In the genomic region with DNA sequence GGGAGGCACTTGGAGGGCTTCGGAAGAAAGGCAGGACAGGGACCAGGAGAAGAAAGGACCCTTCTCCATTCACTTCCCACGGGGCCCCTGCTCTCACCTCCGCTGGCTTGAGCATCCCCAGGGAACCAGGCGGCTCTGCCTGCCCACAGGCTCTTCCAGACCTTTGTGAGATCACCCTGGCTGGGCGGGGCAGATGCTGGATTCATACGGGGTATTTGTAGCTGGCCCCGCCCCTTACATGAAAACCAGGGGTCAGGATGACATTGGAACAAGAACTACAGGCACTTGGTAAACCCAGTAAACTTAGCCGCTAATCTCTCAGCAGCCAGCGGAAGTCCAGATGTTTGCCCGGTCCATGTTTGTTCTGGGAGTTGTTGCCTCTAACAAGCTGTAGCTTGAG, we compare ENCODE assay signal across 22 mouse cellular contexts. TPM values are rescaled to one million over a fixed set of nuclear protein-coding genes. Genes with fewer than 3 reads are reported as not detected.
DNase-seq lines count a peak whose midpoint lies in the region; ATAC-seq and TF ChIP-seq lines count a peak whose summit lies in the region.
"Had no signal": no experiment of that assay in that cellular context is flagged by ENCODE, and none has a peak within 500 bp of the region (broad histone marks: within the 10 kb centered on the region; RNA-seq: fewer than 3 reads in every experiment).

A gene (minus strand): TSS at position 178 of the 400 bp plus-strand sequence.

- peaks cover 24% of the 10 kb centered on the region for H3K36me3 ChIP-seq in heart, postnatal 0 days (replicated peaks; ENCODE audit: control insufficient read depth, insufficient read depth, low read length)
- H3K36me3 ChIP-seq in heart, adult 2 months (ENCODE audit: control insufficient read depth, insufficient read depth, low read length) = no peaks in the 10 kb centered on the region
- peaks cover 9% of the 10 kb centered on the region for H3K36me3 ChIP-seq in midbrain, embryonic 16.5 days (ENCODE audit: control insufficient read depth, insufficient read depth, low read length)
- H3K36me3 ChIP-seq: stomach, embryonic 15.5 days had no signal

- H3K9ac ChIP-seq in heart, postnatal 0 days (replicated peaks; ENCODE audit: low read depth, low read length) = no peak within 1 kb of the TSS
- no peak within 1 kb of the TSS for H3K9ac ChIP-seq in heart, adult 2 months (ENCODE audit: low read depth, low read length)
- H3K9ac ChIP-seq in midbrain, embryonic 16.5 days (ENCODE audit: low read depth, low read length) = no peak within 1 kb of the TSS
- H3K9ac ChIP-seq: hindbrain, embryonic 15.5 days; limb, embryonic 12.5 days; midbrain, embryonic 12.5 days; stomach, embryonic 15.5 days had no signal

- no peak for TF ChIP-seq CTCF in heart, postnatal 0 days (IDR thresholded peaks at IDR 0.05; ENCODE audit: low read depth)
- no peak for TF ChIP-seq CTCF in heart, adult 2 months (IDR thresholded peaks at IDR 0.05)

- no peaks in the 10 kb centered on the region for H3K27me3 ChIP-seq in heart, postnatal 0 days (ENCODE audit: control insufficient read depth, insufficient read depth, low read length)
- H3K27me3 ChIP-seq in heart, adult 2 months (ENCODE audit: control insufficient read depth, insufficient read depth, low read length) = no peaks in the 10 kb centered on the region
- no peaks in the 10 kb centered on the region for H3K27me3 ChIP-seq in midbrain, embryonic 16.5 days (ENCODE audit: control insufficient read depth, insufficient read depth, low read depth, low read length)
- H3K27me3 ChIP-seq: hindbrain, embryonic 15.5 days; limb, embryonic 12.5 days; midbrain, embryonic 12.5 days; stomach, embryonic 15.5 days had no signal

- H3K9me3 ChIP-seq in heart, postnatal 0 days (replicated peaks; ENCODE audit: control insufficient read depth, low read length) = no peaks in the 10 kb centered on the region
- H3K9me3 ChIP-seq in midbrain, embryonic 16.5 days (replicated peaks; ENCODE audit: control insufficient read depth, low read length, poor library complexity, severe bottlenecking) = no peaks in the 10 kb centered on the region
- H3K9me3 ChIP-seq: hindbrain, embryonic 15.5 days; limb, embryonic 12.5 days; midbrain, embryonic 12.5 days; stomach, embryonic 15.5 days had no signal

- ATAC-seq in heart, postnatal 0 days (ENCODE audit: insufficient read depth, low read depth) = peak; percentile 20; the same call in 1 of the 2 replicates
- ATAC-seq in midbrain, embryonic 16.5 days = no peak
- ATAC-seq: activated CD4-positive, CD25-positive, alpha-beta regulatory T cell, adult 4 months had no signal

- no peak within 1 kb of the TSS for H3K27ac ChIP-seq in heart, postnatal 0 days (ENCODE audit: low read depth)
- no peak within 1 kb of the TSS for H3K27ac ChIP-seq in heart, adult 2 months
- peak within 1 kb of the TSS; percentile 58 for H3K27ac ChIP-seq in midbrain, embryonic 16.5 days (ENCODE audit: low read length)
- H3K27ac ChIP-seq: hindbrain, embryonic 15.5 days; limb, embryonic 12.5 days; midbrain, embryonic 12.5 days; stomach, embryonic 15.5 days had no signal

- no peak within 1 kb of the TSS for H3K4me3 ChIP-seq in heart, postnatal 0 days (ENCODE audit: low read depth, low read length)
- no peak within 1 kb of the TSS for H3K4me3 ChIP-seq in heart, adult 2 months
- H3K4me3 ChIP-seq in midbrain, embryonic 16.5 days (ENCODE audit: low read depth, low read length) = no peak within 1 kb of the TSS
- H3K4me3 ChIP-seq: hindbrain, embryonic 15.5 days; limb, embryonic 12.5 days; midbrain, embryonic 12.5 days; stomach, embryonic 15.5 days had no signal

- H3K4me1 ChIP-seq in heart, postnatal 0 days (ENCODE audit: control insufficient read depth, insufficient read depth) = no peaks in the 10 kb centered on the region
- no peaks in the 10 kb centered on the region for H3K4me1 ChIP-seq in heart, adult 2 months (ENCODE audit: control insufficient read depth, insufficient read depth, low read length)
- H3K4me1 ChIP-seq in midbrain, embryonic 16.5 days (ENCODE audit: control insufficient read depth, insufficient read depth, low read length) = peaks cover 3% of the 10 kb centered on the region
- H3K4me1 ChIP-seq: hindbrain, embryonic 15.5 days had no signal

- DNase-seq in heart, postnatal 0 days (ENCODE audit: low spot score) = peak; percentile 6
- no peak for DNase-seq in heart, adult 2 months
- DNase-seq in ovary, postnatal 36 days (ENCODE audit: low spot score) = peak; percentile 25
- DNase-seq in ovary, postnatal 10 days (ENCODE audit: low spot score) = no peak
- DNase-seq in R1 (ENCODE audit: low read depth, low spot score) = peak; percentile 74
- no peak for DNase-seq in spleen, postnatal 14 days (ENCODE audit: low spot score in 2 of 2)
- no peak for DNase-seq in frontal cortex, adult 2 months (ENCODE audit: extremely low spot score in 1 of 2, low spot score in 1 of 2)
- DNase-seq: adrenal gland, postnatal 25 days; cerebellum, adult 9-10 months; heart, adult 11 months; kidney, adult 2 months; kidney, postnatal 36 days; layer of hippocampus, postnatal 36 days had no signal

- no peaks in the 10 kb centered on the region for H3K79me2 ChIP-seq in heart, adult 2 months (replicated peaks; ENCODE audit: control insufficient read depth, insufficient read depth, low read length)

- WGBS in heart, postnatal 0 days = 45% methylated on average over 10 of the region's 10 CpGs
- 41% methylated on average over 10 of the region's 10 CpGs for WGBS in heart, adult 2 months
- WGBS in midbrain, embryonic 16.5 days = 54% methylated on average over 10 of the region's 10 CpGs

- no peak for TF ChIP-seq POLR2A in heart, adult 2 months (IDR thresholded peaks at IDR 0.05; ENCODE audit: insufficient read depth, low read depth, low read length)

- no peak for TF ChIP-seq EP300 in heart, postnatal 0 days (IDR thresholded peaks at IDR 0.05; ENCODE audit: low read depth)
- TF ChIP-seq EP300 in heart, adult 2 months (IDR thresholded peaks at IDR 0.05; ENCODE audit: insufficient read depth, low read depth, low read length) = no peak

- no peak within 1 kb of the TSS for H3K4me2 ChIP-seq in heart, postnatal 0 days (ENCODE audit: low read depth, low read length)
- no peak within 1 kb of the TSS for H3K4me2 ChIP-seq in midbrain, embryonic 16.5 days (ENCODE audit: low read length)
- H3K4me2 ChIP-seq: hindbrain, embryonic 15.5 days; limb, embryonic 12.5 days; midbrain, embryonic 12.5 days; stomach, embryonic 15.5 days had no signal

- intact Hi-C loops in heart, adult 2 months (cut with DNase I) = no loop called here

RNA-seq across cellular contexts. Expression of the gene that starts here (rescaled TPM):
- total RNA-seq in heart, postnatal 0 days (2014; rRNA removed; ENCODE audit: low replicate concordance) = not detected in 2 replicates
- not detected in 2 replicates for polyA plus RNA-seq in heart, postnatal 0 days (2015; fragmentation: Nextera tagmentation; extraction: Ambion mirVana)
- total RNA-seq in heart, adult 2 months (2021) = not detected
- 0.29 TPM in 2 replicates for polyA plus RNA-seq in heart, adult 2 months (2012; rRNA removed)
- not detected in 2 replicates for polyA plus RNA-seq in midbrain, embryonic 16.5 days (2015; fragmentation: Nextera tagmentation; extraction: Ambion mirVana)
- 0.11 and 0.16 TPM in 2 replicates for polyA plus RNA-seq in frontal cortex, adult 2 months (2012; rRNA removed)
- total RNA-seq: adrenal gland, postnatal 25 days had no signal
- polyA plus RNA-seq: activated CD4-positive, CD25-positive, alpha-beta regulatory T cell, adult 4 months; heart, embryonic 16.5 days; hindbrain, embryonic 15.5 days; limb, embryonic 12.5 days; liver, embryonic 16.5 days; midbrain, embryonic 12.5 days; neural tube, embryonic 11.5 days had no signal

Comparison
In these comparisons a context has a peak if more than half of its experiments do, and no peak if none do; other contexts are left out.
1. DNase-seq: peak in ovary, postnatal 36 days (single experiment) and R1 (single experiment); none in heart, adult 2 months (0 of 2), ovary, postnatal 10 days (single experiment), spleen, postnatal 14 days (0 of 2) and frontal cortex, adult 2 months (0 of 2).
2. Peak in DNase-seq and ATAC-seq in heart, postnatal 0 days; RNA of the gene not detected or under 1 TPM.